Mouse (Mus musculus): ENCODE results near the gene Pawr.

- TF ChIP-seq CTCF (IDR thresholded peaks at IDR 0.05; ENCODE audit: low read depth, low read length) (no peak), POLR2A (IDR thresholded peaks at IDR 0.05; ENCODE audit: insufficient read depth, low read length) (no peak)
Observed at GRCm38 (mm10) chr10:108402751-108403150, 70.8 kb downstream of the Pawr start.

Measured in ES-Bruce4 (cell line).